Mouse (Mus musculus) forebrain, embryonic 14.5 days (tissue): Measurements from ENCODE around the gene Stxbp4. TPM values are rescaled to one million over a fixed set of nuclear protein-coding genes. Genes with fewer than 3 reads are reported as not detected.
A peak's percentile ranks its signal among the peaks of the same experiment; 100 is the strongest.

Experiments
- ATAC-seq: fragments of 200-750 bp; cut with Nextera tagmentation; 2 replicates; pipeline ENCODE4 v1.8.0; 2017; ENCODE audit warnings: mild to moderate bottlenecking, moderate library complexity
- DNase-seq: peaks from one replicate; pipeline ENCODE4 v3.0.0-alpha.2; 2015; ENCODE audit warnings: low spot score
- H3K27ac ChIP-seq: fragments of 300-500 bp; sonication (generic); 2 replicates; pipeline ENCODE4 v1.5.1; 2014; ENCODE audit warnings: low read depth, mild to moderate bottlenecking, control low read depth, low read length, moderate library complexity
- H3K27me3 ChIP-seq: fragments of 300-500 bp; sonication (generic); replicated peaks from 2 replicates; pipeline ENCODE4 v1.6.1; 2014; ENCODE audit warnings: low read length, control low read depth, mixed read lengths; ENCODE audit not compliant: control insufficient read depth, insufficient read depth
- H3K36me3 ChIP-seq: fragments of 300-500 bp; sonication (generic); 2 replicates; pipeline ENCODE4 v1.6.1; 2014; ENCODE audit warnings: low read length, control low read depth; ENCODE audit not compliant: control insufficient read depth, insufficient read depth
- H3K4me1 ChIP-seq: fragments of 300-500 bp; sonication (generic); 2 replicates; pipeline ENCODE4 v1.6.1; 2014; ENCODE audit warnings: antibody characterized with exemption, low read length, control low read depth; ENCODE audit not compliant: control insufficient read depth, insufficient read depth
- H3K4me2 ChIP-seq: fragments of 300-500 bp; sonication (generic); 2 replicates; pipeline ENCODE4 v1.6.1; 2014; ENCODE audit warnings: mild to moderate bottlenecking, control low read depth, low read length
- H3K4me3 ChIP-seq: fragments of 300-500 bp; sonication (generic); 2 replicates; pipeline ENCODE4 v1.5.1; 2014; ENCODE audit warnings: low read depth, low read length, control low read depth
- H3K9ac ChIP-seq: fragments of 300-500 bp; sonication (generic); 2 replicates; pipeline ENCODE4 v1.6.1; 2014; ENCODE audit warnings: mild to moderate bottlenecking, low read length, control low read depth, moderate library complexity
- H3K9me3 ChIP-seq: fragments of 300-500 bp; sonication (generic); replicated peaks from 2 replicates; pipeline ENCODE4 v1.6.1; 2016; ENCODE audit warnings: low read length, control low read depth, mixed read lengths; ENCODE audit not compliant: control insufficient read depth
- WGBS: fragments of 180-500 bp; shearing (Covaris S2); extraction: QIAGEN DNeasy Blood & Tissue Kit; methylation state at CpG from one replicate; pipeline ENCODE4 v1.1.7; 2014; 5-methylcytosine and 5-hydroxymethylcytosine counted together
- polyA plus RNA-seq: library from polyadenylated mRNA; unstranded; fragments of >200 nt; fragmentation: Nextera tagmentation; extraction: Ambion mirVana; gene quantifications from 2 replicates; pipeline ENCODE4 v1.2.1, GENCODE M21; 2014

Gene Stxbp4
- polyA plus RNA-seq, 1 experiment from 2014 or later, result 14.7 TPM

GRCm38 (mm10) chr11:90517750-90518149 lies 120.1 kb downstream of the Stxbp4 start:
- ATAC-seq (no peak), DNase-seq (no peak)
- Histone ChIP-seq H3K9ac (no peak overlapping the region), H3K4me2 (no peak overlapping the region), H3K27me3 (no peaks in the 10 kb centered on the region), H3K27ac (no peak overlapping the region), H3K4me1 (peaks cover 6% of the 10 kb centered on the region; the same call in 1 of the 2 replicates), H3K4me3 (no peak overlapping the region), H3K9me3 (no peaks in the 10 kb centered on the region), H3K36me3 (0 out of 2 replicates have a peak, but pooled peaks cover 3% of the 10 kb centered on the region)
- 86% methylated on average over 1 of the region's 1 CpGs for whole genome bisulfite sequencing

DNA sequence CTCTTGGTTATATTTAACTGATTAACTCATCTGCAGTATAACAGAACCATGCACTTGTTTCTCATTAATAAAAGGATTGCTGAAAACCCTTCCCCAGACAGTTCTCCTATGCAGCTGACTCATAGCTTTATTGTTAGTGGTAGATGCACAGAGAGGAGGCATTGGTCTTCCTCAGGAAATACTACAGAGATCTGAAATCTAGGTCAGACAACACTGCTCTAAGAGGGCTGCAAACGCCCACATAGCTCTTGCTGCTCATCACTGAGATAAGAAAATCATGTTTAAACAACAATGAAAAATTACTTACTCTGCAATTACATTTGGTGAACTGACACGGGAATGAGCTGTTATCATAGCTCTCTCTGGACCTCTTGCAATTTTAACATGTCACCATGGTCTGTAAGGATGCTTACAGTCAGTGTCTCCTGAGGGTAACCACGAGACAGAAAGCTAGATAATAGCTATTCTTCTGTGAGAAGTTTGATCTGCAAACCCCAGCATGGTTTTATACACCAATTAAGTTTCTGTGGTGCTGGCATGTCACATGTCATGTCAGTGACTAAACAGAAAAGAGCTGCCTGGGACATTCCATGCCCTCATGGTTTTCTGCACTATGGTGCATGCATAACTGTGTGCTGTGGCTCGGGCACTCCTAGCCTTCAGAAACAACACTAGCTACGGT lies 125.2 kb downstream of the Stxbp4 start:
- DNase-seq (no peak), ATAC-seq (no peak)
- 74% methylated on average over 5 of the region's 5 CpGs for WGBS
- Histone ChIP-seq H3K36me3 (0 out of 2 replicates have a peak, but pooled peaks cover 3% of the 10 kb centered on the region), H3K27me3 (no peaks in the 10 kb centered on the region), H3K4me2 (no peak overlapping the region), H3K9me3 (no peaks in the 10 kb centered on the region), H3K4me1 (0 out of 2 replicates have a peak, but pooled peaks cover 3% of the 10 kb centered on the region), H3K27ac (no peak overlapping the region), H3K9ac (no peak overlapping the region), H3K4me3 (no peak overlapping the region)

- H3K36me3 ChIP-seq, result no peaks in the 10 kb centered on the region
- no peaks in the 10 kb centered on the region for H3K27me3 ChIP-seq
- no peak overlapping the region for H3K9ac ChIP-seq
- H3K4me2 ChIP-seq, result no peak overlapping the region
- no peak overlapping the region for H3K27ac ChIP-seq
- H3K4me1 ChIP-seq, result no peaks in the 10 kb centered on the region
- H3K4me3 ChIP-seq, result no peak overlapping the region
- no peaks in the 10 kb centered on the region for H3K9me3 ChIP-seq
- no peak for ATAC-seq
- DNase-seq, result no peak
- 69% methylated on average over 4 of the region's 4 CpGs for WGBS
These were observed 136.0 kb downstream of the Stxbp4 start for GRCm38 (mm10) chr11:90501846-90502245.

- Histone ChIP-seq H3K9ac (no peak overlapping the region), H3K27me3 (no peaks in the 10 kb centered on the region), H3K27ac (no peak overlapping the region), H3K4me2 (no peak overlapping the region), H3K36me3 (no peaks in the 10 kb centered on the region), H3K4me3 (no peak overlapping the region), H3K9me3 (no peaks in the 10 kb centered on the region), H3K4me1 (no peaks in the 10 kb centered on the region)
- 92% methylated on average over 6 of the region's 6 CpGs for WGBS
- DNase-seq (no peak), ATAC-seq (no peak)
These were observed 138.0 kb downstream of the Stxbp4 start for GRCm38 (mm10) chr11:90499918-90500317.

DNA sequence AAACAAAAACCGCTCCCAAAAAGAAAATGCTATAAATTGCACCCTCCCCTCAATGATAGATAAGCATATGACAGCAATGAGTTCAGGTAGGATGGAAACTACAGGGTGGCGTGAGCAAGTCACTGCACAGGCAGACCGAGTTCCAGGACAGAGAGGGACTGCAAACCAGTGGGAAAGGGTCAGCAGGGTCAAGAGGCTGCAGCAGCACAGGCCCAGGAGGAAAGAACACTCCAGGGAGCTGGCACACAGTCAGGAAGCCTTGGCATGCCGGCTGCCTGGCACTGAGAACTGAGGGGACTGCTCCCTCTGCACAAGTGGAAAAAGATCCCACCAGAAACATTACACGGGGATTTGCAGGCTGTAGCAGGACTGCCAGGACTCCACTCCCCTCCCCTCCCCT lies 139.4 kb downstream of the Stxbp4 start:
- no peaks in the 10 kb centered on the region for H3K4me1 ChIP-seq
- DNase-seq (no peak), ATAC-seq (no peak)
- no peak overlapping the region for H3K9ac ChIP-seq
- no peak overlapping the region for H3K4me2 ChIP-seq
- WGBS, result 59% methylated on average over 5 of the region's 5 CpGs
- H3K27ac ChIP-seq, result no peak overlapping the region
- H3K9me3 ChIP-seq, result no peaks in the 10 kb centered on the region
- no peak overlapping the region for H3K4me3 ChIP-seq
- H3K27me3 ChIP-seq, result no peaks in the 10 kb centered on the region
- H3K36me3 ChIP-seq, result no peaks in the 10 kb centered on the region

DNA sequence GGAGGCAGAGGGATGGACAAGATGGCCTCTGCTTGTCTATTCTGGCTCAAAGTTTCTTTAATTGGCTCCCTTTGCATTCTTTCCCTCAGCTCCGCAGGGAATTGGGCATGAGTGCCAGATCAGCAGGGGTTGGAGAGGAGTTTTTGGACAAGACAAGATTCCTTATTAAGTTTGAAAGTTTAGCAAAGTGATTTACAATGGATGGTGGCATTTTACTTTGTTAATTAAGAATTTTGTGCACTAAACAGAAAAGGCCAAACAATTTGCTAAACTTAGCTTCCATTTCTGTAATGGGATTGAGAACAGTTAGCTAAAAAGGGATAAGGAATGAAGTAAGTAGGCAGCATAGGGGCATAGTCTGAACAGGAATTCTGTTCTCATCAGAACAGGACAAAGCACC lies 142.9 kb downstream of the Stxbp4 start:
- WGBS, result 14% methylated on average over 1 of the region's 1 CpGs
- Histone ChIP-seq H3K27ac (no peak overlapping the region), H3K4me2 (no peak overlapping the region), H3K9me3 (no peaks in the 10 kb centered on the region), H3K27me3 (no peaks in the 10 kb centered on the region), H3K9ac (no peak overlapping the region), H3K4me1 (no peaks in the 10 kb centered on the region), H3K4me3 (no peak overlapping the region), H3K36me3 (no peaks in the 10 kb centered on the region)
- no peak for ATAC-seq
- DNase-seq, result peak; percentile 28

DNA sequence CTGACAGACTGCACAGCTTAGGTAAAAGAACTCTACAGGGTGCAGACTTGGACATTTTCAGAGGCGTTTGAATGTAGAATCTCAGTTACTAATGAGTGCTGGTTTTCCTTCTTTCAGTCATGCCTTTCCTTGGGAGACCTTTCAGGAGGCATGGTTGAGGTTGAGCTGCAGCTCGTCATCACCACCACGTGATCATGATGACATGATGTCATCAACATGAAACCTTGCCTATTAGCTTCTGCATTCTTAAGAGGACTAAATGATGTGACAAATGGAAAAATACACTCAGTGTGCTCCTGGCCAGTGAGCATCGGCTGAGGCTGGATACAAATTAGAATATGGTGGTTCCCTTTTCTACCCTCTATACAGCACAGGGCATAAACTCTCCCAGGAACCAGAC lies 145.4 kb downstream of the Stxbp4 start:
- WGBS, result 88% methylated on average over 4 of the region's 4 CpGs
- DNase-seq, result no peak
- no peak overlapping the region for H3K9ac ChIP-seq
- no peak overlapping the region for H3K27ac ChIP-seq
- H3K4me3 ChIP-seq, result no peak overlapping the region
- H3K4me2 ChIP-seq, result no peak overlapping the region
- H3K27me3 ChIP-seq, result no peaks in the 10 kb centered on the region
- H3K36me3 ChIP-seq, result 0 out of 2 replicates have a peak, but pooled peaks cover 8% of the 10 kb centered on the region
- no peaks in the 10 kb centered on the region for H3K9me3 ChIP-seq
- no peaks in the 10 kb centered on the region for H3K4me1 ChIP-seq
- no peak for ATAC-seq

GRCm38 (mm10) chr11:90489166-90489565 lies 148.7 kb downstream of the Stxbp4 start:
- H3K27me3 ChIP-seq, result no peaks in the 10 kb centered on the region
- no peak overlapping the region for H3K4me3 ChIP-seq
- no peak for DNase-seq
- no peaks in the 10 kb centered on the region for H3K9me3 ChIP-seq
- no peak overlapping the region for H3K27ac ChIP-seq
- no peak overlapping the region for H3K9ac ChIP-seq
- H3K4me1 ChIP-seq, result peaks cover 7% of the 10 kb centered on the region; the same call in 1 of the 2 replicates
- no peak for ATAC-seq
- 93% methylated on average over 10 of the region's 10 CpGs for WGBS
- H3K4me2 ChIP-seq, result no peak overlapping the region
- H3K36me3 ChIP-seq, result 0 out of 2 replicates have a peak, but pooled peaks cover 9% of the 10 kb centered on the region

GRCm38 (mm10) chr11:90487686-90488085 lies 150.2 kb downstream of the Stxbp4 start:
- Histone ChIP-seq H3K4me3 (no peak overlapping the region), H3K36me3 (0 out of 2 replicates have a peak, but pooled peaks cover 9% of the 10 kb centered on the region), H3K9me3 (no peaks in the 10 kb centered on the region), H3K27me3 (no peaks in the 10 kb centered on the region), H3K9ac (no peak overlapping the region), H3K27ac (no peak overlapping the region), H3K4me2 (no peak overlapping the region), H3K4me1 (peaks cover 7% of the 10 kb centered on the region; the same call in 1 of the 2 replicates)
- 90% methylated on average over 8 of the region's 8 CpGs for WGBS
- DNase-seq, result no peak
- ATAC-seq, result no peak
